8 mouse cellular contexts compared by ENCODE assay signal in the genomic region with DNA sequence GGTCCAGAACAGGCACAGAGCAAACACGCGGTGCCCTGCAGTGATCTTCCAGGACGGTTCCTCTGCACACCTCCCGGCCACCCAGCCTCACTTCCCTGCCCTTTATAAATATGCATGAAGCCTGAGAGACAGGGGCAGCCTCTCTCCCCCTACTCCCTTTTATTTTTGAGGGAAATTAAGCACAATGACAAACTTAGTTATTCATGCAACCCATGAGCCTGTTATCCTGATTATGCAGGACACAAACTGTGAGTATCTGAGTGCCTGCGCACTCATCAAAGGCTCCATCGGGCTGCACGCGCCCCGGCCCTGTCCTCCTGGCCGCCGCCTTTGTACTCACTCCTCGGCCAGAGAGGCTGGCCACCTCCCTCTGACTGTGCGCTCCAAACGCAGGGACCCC. TPM values are rescaled to one million over a fixed set of nuclear protein-coding genes. Genes with fewer than 3 reads are reported as not detected.
DNase-seq lines count a peak whose midpoint lies in the region; ATAC-seq and TF ChIP-seq lines count a peak whose summit lies in the region.

No protein-coding gene starts in this region.

- peak overlapping the region; percentile 23 for H3K4me3 ChIP-seq in heart, embryonic 11.5 days (ENCODE audit: low read depth, low read length)
- no peak overlapping the region for H3K4me3 ChIP-seq in heart, adult 2 months
- H3K4me3 ChIP-seq in forebrain, embryonic 13.5 days, result peak overlapping the region; percentile 24
- peak overlapping the region; percentile 27 for H3K4me3 ChIP-seq in midbrain, embryonic 12.5 days

- no peaks in the 10 kb centered on the region for H3K27me3 ChIP-seq in heart, embryonic 11.5 days (ENCODE audit: control insufficient read depth, insufficient read depth, low read length)
- H3K27me3 ChIP-seq in heart, adult 2 months (ENCODE audit: control insufficient read depth, insufficient read depth, low read length), result no peaks in the 10 kb centered on the region
- H3K27me3 ChIP-seq in forebrain, embryonic 13.5 days, result 0 out of 2 replicates have a peak, but pooled peaks cover 7% of the 10 kb centered on the region
- peaks cover 27% of the 10 kb centered on the region for H3K27me3 ChIP-seq in midbrain, embryonic 12.5 days

- TF ChIP-seq CTCF in heart, adult 2 months (IDR thresholded peaks at IDR 0.05), result no peak

- intact Hi-C loops in heart, adult 2 months (cut with DNase I), result loop anchor here (1.0 kb wide), 1 partner anchor 13 kb away; no protein-coding TSS in a partner anchor

- no peak for TF ChIP-seq EP300 in heart, adult 2 months (IDR thresholded peaks at IDR 0.05; ENCODE audit: insufficient read depth, low read depth, low read length)

- H3K79me2 ChIP-seq in heart, adult 2 months (replicated peaks; ENCODE audit: control insufficient read depth, insufficient read depth, low read length), result no peaks in the 10 kb centered on the region

- H3K27ac ChIP-seq in heart, embryonic 11.5 days (ENCODE audit: low read depth, low read length), result no peak overlapping the region
- H3K27ac ChIP-seq in heart, adult 2 months, result no peak overlapping the region
- peak overlapping the region; percentile 48 for H3K27ac ChIP-seq in forebrain, embryonic 13.5 days
- H3K27ac ChIP-seq in midbrain, embryonic 12.5 days (replicated peaks), result peak overlapping the region; percentile 67; the same call in 1 of the 2 replicates

- DNase-seq in heart, adult 2 months, result no peak
- peak; percentile 31 for DNase-seq in R1 (ENCODE audit: low read depth, low spot score)
- no peak for DNase-seq in layer of hippocampus, postnatal 25 days (ENCODE audit: extremely low spot score in 1 of 2, low spot score in 1 of 2)
- DNase-seq in urinary bladder, postnatal 36 days (ENCODE audit: low spot score in 2 of 2), result no peak
- no peak for DNase-seq in right cerebral cortex, postnatal 10 days (ENCODE audit: low spot score in 2 of 2)

- no peak for ATAC-seq in heart, embryonic 11.5 days (replicated peaks; ENCODE audit: insufficient number of reproducible peaks, low FRiP score, low TSS enrichment)
- ATAC-seq in forebrain, embryonic 13.5 days, result peak; percentile 87
- ATAC-seq in midbrain, embryonic 12.5 days (ENCODE audit: low FRiP score, low read depth), result peak; percentile 94

- TF ChIP-seq POLR2A in heart, adult 2 months (IDR thresholded peaks at IDR 0.05; ENCODE audit: insufficient read depth, low read depth, low read length), result no peak

- H3K9me3 ChIP-seq in heart, embryonic 11.5 days (replicated peaks; ENCODE audit: control insufficient read depth, low read length), result no peaks in the 10 kb centered on the region
- no peaks in the 10 kb centered on the region for H3K9me3 ChIP-seq in forebrain, embryonic 13.5 days (replicated peaks)
- no peaks in the 10 kb centered on the region for H3K9me3 ChIP-seq in midbrain, embryonic 12.5 days

- H3K4me1 ChIP-seq in heart, embryonic 11.5 days (ENCODE audit: control insufficient read depth, insufficient read depth, low read length), result no peaks in the 10 kb centered on the region
- H3K4me1 ChIP-seq in heart, adult 2 months (ENCODE audit: control insufficient read depth, insufficient read depth, low read length), result peaks cover 1% of the 10 kb centered on the region; the same call in 1 of the 2 replicates
- H3K4me1 ChIP-seq in forebrain, embryonic 13.5 days, result peaks cover 21% of the 10 kb centered on the region
- H3K4me1 ChIP-seq in midbrain, embryonic 12.5 days, result peaks cover 18% of the 10 kb centered on the region

- H3K36me3 ChIP-seq in heart, embryonic 11.5 days (ENCODE audit: control insufficient read depth, insufficient read depth, low read length), result no peaks in the 10 kb centered on the region
- H3K36me3 ChIP-seq in heart, adult 2 months (ENCODE audit: control insufficient read depth, insufficient read depth, low read length), result no peaks in the 10 kb centered on the region
- no peaks in the 10 kb centered on the region for H3K36me3 ChIP-seq in forebrain, embryonic 13.5 days (ENCODE audit: poor library complexity, severe bottlenecking)
- H3K36me3 ChIP-seq in midbrain, embryonic 12.5 days, result no peaks in the 10 kb centered on the region

- H3K4me2 ChIP-seq in heart, embryonic 11.5 days, result peak overlapping the region; percentile 60
- H3K4me2 ChIP-seq in forebrain, embryonic 13.5 days, result peak overlapping the region; percentile 60
- peak overlapping the region; percentile 51 for H3K4me2 ChIP-seq in midbrain, embryonic 12.5 days (replicated peaks)

- 2% methylated on average over 14 of the region's 14 CpGs for WGBS in heart, embryonic 11.5 days (ENCODE audit: insufficient replicate concordance)
- WGBS in heart, adult 2 months, result 6% methylated on average over 14 of the region's 14 CpGs
- under 1% methylated on average over 14 of the region's 14 CpGs for WGBS in forebrain, embryonic 13.5 days
- WGBS in midbrain, embryonic 12.5 days, result under 1% methylated on average over 14 of the region's 14 CpGs

- 0 out of 2 replicates have a peak overlapping the region, but pooled peaks have one; percentile 58 for H3K9ac ChIP-seq in heart, embryonic 11.5 days (ENCODE audit: low read depth, low read length)
- H3K9ac ChIP-seq in heart, adult 2 months (ENCODE audit: low read depth, low read length), result no peak overlapping the region
- peak overlapping the region; percentile 50 for H3K9ac ChIP-seq in forebrain, embryonic 13.5 days
- H3K9ac ChIP-seq in midbrain, embryonic 12.5 days (replicated peaks), result peak overlapping the region; percentile 28

RNA-seq across cellular contexts. Expression of a gene that starts 32.8 kb away (rescaled TPM):
- 54.3 and 55.4 TPM in 2 replicates for polyA plus RNA-seq in heart, embryonic 11.5 days (2014; fragmentation: Nextera tagmentation; extraction: Ambion mirVana)
- total RNA-seq in heart, adult 2 months (2021), result 1 to 10 TPM in 1 of 2 experiments, under 1 TPM in 1; 0.91 to 1.3 TPM
- 0.90 and 1.3 TPM in 2 replicates for polyA plus RNA-seq in heart, adult 2 months (2012; rRNA removed)
- polyA plus RNA-seq in forebrain, embryonic 13.5 days (2015; fragmentation: Nextera tagmentation; extraction: Ambion mirVana), result 25.9 and 31.9 TPM in 2 replicates
- polyA plus RNA-seq in midbrain, embryonic 12.5 days (2016; fragmentation: Nextera tagmentation; extraction: Ambion mirVana), result 36.7 and 37.5 TPM in 2 replicates
- total RNA-seq in layer of hippocampus, postnatal 25 days (2021), result 10 to 100 TPM; 13.1 to 13.4 TPM

RNA-seq across cellular contexts. Expression of a gene that starts 51.2 kb away (rescaled TPM):
- 33.8 and 36.9 TPM in 2 replicates for polyA plus RNA-seq in heart, embryonic 11.5 days (2014; fragmentation: Nextera tagmentation; extraction: Ambion mirVana)
- 10 to 100 TPM; 15.1 to 19.9 TPM for total RNA-seq in heart, adult 2 months (2021)
- 5.8 and 13.2 TPM in 2 replicates for polyA plus RNA-seq in heart, adult 2 months (2012; rRNA removed)
- 35.0 and 37.7 TPM in 2 replicates for polyA plus RNA-seq in forebrain, embryonic 13.5 days (2015; fragmentation: Nextera tagmentation; extraction: Ambion mirVana)
- polyA plus RNA-seq in midbrain, embryonic 12.5 days (2016; fragmentation: Nextera tagmentation; extraction: Ambion mirVana), result 44.4 and 46.6 TPM in 2 replicates
- total RNA-seq in layer of hippocampus, postnatal 25 days (2021), result 10 to 100 TPM; 38.2 to 42.4 TPM

Comparison
In these comparisons a context has a peak if more than half of its experiments do, and no peak if none do; other contexts are left out.
1. RNA of a gene that starts 32.8 kb away (polyA plus RNA-seq): 54.3 to 55.4 TPM in heart, embryonic 11.5 days, 36.7 to 37.5 TPM in midbrain, embryonic 12.5 days and 25.9 to 31.9 TPM in forebrain, embryonic 13.5 days; 0.90 to 1.3 TPM in heart, adult 2 months; every median in the first group is over 10 times any median in the second.
2. H3K27ac ChIP-seq: peak in forebrain, embryonic 13.5 days (single experiment) and midbrain, embryonic 12.5 days (single experiment); none in heart, embryonic 11.5 days (single experiment) and heart, adult 2 months (single experiment).
3. Peak in every context shown above with its lines, with median percentiles within 50 percentile points of each other: H3K4me2 ChIP-seq.